Mouse (Mus musculus) cerebral cortex, adult 2 months (tissue): ENCODE measurements around the gene Prr22.

Experiments
- WGBS: fragments of 180-500 bp; shearing (Covaris S2); methylation state at CpG from one replicate; pipeline ENCODE4 v1.1.7; 2018; 5-methylcytosine and 5-hydroxymethylcytosine counted together

Gene Prr22

DNA sequence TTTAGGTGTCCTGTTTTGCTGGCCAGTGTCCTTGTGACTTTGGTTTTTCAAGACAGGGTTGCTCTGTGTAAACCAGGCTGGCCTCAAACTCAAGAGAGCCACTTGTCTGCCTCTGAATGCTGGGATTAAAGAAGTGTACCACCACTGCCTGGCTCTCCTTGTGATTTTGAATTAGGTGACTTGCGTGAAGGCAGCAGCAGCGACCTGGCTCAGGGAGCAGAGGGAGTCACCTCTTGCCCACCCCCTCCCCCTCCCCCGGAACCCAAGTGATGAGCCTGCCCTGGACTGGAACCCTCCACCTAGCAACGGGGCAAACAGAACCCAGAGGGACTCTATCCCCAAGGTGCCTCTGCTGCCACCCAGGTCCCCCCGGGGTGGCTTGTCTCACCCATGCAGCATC is at the start of gene Prr22:
Gene Prr22 (plus strand): TSS at position 301 of the 400 bp plus-strand sequence.
- WGBS = 94% methylated on average over 5 of the region's 5 CpGs

DNA sequence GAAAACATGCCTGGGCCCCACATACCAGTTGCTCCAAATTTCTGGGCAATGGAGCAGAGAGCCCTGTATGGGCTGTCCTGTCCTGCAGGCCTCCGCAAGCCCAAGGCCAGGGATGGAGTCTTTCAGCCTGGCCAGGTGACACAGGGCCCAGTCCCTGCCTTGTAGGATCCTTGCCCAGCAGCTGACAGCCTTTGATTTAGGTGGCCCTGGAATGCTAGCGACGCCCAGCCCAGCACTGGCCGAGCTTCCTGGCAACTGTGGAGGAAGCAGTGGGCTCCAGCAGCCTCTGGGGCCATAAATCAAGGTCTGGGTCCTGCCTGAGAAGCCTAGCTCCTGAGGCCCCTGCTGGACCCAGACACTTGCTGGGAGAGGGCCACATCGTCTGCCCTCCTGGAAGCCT is 47.6 kb upstream of the Prr22 start:
- WGBS = 88% methylated on average over 5 of the region's 5 CpGs

DNA sequence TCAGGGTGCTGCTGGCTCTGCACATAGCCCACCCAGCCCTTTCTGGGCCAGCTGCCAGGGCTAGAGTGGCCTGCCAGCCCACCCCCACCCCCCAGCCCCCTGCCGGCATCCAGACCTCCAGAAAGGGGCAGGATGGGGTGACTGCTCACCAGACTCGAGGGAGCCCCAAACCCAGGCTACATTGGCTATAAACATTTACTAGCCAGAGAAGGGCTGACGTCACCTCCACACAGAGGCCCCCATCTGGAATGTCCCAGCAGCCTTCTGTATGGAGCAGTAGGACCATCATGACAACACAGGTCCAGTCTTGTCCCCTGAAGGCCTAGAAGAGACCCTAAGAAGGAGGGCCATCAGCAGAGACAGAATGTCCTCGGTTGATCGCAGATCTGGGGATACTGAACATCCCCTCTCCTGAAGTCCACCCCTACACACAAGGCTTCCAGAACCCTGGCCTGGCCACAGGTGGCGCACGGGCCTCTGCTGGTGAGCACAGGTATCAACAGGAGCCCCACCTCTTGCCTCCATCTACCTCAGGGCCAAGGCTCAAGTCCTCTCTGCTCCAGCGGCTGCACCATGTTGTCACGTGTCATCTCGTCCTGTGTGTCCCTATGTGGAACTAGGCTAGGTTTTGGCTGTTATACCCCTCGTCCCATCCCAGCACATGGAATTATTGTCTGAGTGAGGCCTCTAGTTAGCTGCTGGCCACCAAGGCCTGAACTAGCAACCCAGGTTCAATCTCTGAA is 46.5 kb upstream of the Prr22 start:
- 79% methylated on average over 11 of the region's 11 CpGs for WGBS

DNA sequence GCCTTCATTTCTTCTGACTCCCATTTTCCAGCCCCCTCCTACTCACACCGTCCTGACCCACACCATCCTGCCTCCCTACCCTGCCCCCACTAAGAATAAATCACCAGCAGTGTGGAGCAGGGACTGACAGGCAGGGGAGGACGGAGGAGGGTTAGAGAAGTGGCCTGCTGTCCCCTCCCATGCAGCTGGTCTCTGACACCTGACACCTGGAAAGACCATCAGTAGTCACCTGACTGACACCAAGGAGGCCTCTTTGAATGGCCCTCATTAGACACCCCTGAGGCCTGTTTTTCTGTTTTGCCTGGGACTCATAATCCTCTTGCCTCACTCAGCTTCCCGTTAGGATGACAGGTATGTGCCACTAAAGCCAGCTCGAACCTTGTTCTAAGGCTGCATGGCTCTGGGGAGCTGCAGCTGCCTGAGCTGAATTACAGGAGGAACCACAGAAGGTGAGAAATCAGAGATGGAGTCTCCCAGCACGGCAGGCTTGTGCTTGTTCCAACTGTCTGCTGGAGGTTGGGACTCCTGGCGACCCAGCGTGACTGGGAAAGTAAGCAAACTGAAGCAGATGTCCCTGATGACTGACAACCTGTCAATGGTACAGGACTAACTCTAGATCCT is 42.9 kb upstream of the Prr22 start:
- WGBS = 48% methylated on average over 7 of the region's 7 CpGs

- WGBS = 34% methylated on average over 12 of the region's 12 CpGs
These were observed 42.4 kb upstream of the Prr22 start for GRCm38 (mm10) chr17:56727659-56728058.

- 17% methylated on average over 12 of the region's 12 CpGs for WGBS
These were observed 41.9 kb upstream of the Prr22 start for GRCm38 (mm10) chr17:56728117-56728516.

DNA sequence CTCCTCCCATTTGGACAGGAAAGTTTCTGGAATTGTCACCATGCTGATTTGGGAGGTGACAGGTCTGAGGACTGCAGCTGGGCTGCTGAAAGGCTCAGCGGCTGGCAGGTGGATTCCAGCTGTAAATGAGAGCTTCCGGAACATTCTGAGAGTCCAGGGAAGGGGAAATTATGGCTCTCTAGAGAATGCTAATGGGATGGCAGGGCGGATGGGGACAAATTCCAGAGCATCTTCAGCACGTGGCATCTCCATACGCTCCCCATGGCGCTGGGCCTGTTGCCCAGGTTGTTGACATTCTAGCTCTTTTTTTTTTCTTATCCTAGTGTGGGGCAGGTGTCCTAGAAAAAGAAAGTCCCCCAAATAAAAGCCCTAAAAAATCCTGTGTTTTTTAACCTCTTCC is 40.9 kb upstream of the Prr22 start:
- 37% methylated on average over 6 of the region's 6 CpGs for WGBS

- 27% methylated on average over 2 of the region's 2 CpGs for WGBS
These were observed 40.4 kb upstream of the Prr22 start for GRCm38 (mm10) chr17:56729656-56730055.

GRCm38 (mm10) chr17:56736534-56736933 is 33.5 kb upstream of the Prr22 start:
- 44% methylated on average over 8 of the region's 8 CpGs for WGBS

GRCm38 (mm10) chr17:56738221-56738620 is 31.8 kb upstream of the Prr22 start:
- 84% methylated on average over 10 of the region's 10 CpGs for WGBS

DNA sequence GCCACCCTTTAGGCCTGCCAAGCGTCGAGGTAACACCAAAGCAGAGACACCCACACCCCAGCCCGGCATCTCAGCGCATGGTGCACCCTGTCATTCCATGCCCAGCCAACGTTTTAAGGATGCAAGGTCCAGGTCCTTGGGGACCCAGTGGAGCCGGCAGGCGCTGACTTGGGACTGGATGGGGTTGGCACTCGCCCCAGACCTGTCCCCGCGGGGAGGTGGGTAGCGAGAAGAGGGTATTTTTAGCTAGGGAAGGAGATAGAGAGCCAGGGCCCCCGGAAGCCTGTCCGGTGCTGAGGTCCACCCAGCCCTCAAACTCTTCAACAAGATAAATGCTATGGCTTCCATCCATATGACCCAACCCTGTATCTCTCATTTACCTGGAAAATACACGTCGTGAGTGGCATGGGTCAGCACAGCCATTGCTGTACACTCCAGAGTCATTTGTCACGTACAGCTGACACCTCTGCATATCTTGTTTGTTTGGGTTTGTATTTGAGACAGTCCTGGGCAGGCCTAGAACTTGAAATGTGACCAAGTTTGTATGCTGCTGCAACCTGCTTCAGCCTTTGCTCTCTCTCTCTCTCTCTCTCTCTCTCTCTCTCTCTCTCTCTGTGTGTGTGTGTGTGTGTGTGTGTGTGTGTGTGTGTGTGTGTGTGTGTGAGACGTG is 29.8 kb upstream of the Prr22 start:
- 84% methylated on average over 17 of the region's 17 CpGs for WGBS

DNA sequence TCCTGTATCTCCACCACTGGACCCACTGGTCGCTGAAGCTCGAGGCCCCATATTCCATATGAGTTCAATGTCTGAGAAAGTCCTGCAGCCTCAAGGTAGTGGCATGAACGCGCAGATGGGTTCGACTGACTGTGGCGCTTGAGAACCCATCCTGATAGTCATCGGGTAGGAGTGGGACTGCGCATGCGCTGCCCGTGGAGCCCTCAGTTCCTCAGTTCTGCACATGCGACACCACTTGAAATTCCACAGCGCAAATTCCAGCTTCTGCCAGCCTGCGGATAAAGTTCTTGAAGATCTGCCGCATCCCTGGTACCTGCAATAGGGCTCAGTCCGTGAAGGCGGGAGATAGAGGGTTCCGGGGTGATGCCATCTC is 29.3 kb upstream of the Prr22 start:
- WGBS = 86% methylated on average over 17 of the region's 17 CpGs

DNA sequence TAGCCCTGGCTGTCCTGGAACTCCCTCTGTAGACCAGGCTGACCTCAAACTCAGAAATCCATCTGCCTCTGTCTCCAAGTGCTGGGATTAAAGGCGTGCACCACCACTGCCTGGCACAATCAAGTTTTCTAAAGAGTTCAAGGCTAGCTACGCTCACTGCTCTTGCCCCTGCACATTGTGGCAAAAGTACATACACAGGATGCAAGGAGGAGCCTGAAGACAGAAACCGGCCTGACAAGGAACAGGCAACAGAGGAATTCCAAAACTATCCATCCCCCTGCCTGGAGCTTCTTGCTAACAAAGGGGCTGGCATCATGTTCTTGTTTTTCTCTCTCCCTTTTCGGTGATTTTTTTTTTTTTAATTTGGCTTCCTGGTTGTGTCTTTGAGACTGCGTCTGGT is 25.9 kb upstream of the Prr22 start:
- WGBS = 59% methylated on average over 5 of the region's 5 CpGs

DNA sequence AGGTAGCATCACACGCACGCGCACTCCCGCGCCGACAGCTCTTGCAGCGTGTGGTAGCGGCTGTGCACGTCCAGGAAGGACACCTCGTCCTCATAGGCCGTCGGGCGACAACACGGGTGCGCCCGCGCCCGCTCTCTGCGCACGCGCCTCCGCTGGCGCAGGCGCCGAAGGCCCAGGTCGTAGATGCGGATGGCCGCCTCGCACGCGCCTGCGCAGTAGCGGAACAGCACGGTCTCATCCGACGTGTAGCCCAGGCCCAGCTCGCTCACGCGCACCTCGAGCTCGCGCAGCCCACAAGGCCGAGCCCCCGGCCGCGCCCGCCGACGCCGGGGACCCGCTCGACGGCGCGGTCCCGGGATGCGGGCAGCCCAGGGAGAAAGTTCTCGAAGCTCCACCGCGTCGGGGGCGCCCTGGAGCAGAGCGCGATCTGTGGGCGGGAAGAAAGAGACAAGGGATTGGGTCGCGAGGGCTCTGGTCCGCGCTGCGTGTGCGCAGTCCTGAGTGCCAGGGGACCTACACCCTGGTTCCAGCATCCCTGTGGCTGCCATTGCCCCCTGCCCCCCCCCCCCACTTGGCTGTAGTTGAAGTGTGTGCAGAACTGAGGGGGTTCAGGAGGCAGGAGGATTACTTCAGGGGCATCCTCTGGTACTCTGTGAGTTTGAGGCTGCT is 18.5 kb upstream of the Prr22 start:
- WGBS = 26% methylated on average over 71 of the region's 71 CpGs

GRCm38 (mm10) chr17:56753452-56753851 is 16.6 kb upstream of the Prr22 start:
- 18% methylated on average over 15 of the region's 15 CpGs for WGBS

DNA sequence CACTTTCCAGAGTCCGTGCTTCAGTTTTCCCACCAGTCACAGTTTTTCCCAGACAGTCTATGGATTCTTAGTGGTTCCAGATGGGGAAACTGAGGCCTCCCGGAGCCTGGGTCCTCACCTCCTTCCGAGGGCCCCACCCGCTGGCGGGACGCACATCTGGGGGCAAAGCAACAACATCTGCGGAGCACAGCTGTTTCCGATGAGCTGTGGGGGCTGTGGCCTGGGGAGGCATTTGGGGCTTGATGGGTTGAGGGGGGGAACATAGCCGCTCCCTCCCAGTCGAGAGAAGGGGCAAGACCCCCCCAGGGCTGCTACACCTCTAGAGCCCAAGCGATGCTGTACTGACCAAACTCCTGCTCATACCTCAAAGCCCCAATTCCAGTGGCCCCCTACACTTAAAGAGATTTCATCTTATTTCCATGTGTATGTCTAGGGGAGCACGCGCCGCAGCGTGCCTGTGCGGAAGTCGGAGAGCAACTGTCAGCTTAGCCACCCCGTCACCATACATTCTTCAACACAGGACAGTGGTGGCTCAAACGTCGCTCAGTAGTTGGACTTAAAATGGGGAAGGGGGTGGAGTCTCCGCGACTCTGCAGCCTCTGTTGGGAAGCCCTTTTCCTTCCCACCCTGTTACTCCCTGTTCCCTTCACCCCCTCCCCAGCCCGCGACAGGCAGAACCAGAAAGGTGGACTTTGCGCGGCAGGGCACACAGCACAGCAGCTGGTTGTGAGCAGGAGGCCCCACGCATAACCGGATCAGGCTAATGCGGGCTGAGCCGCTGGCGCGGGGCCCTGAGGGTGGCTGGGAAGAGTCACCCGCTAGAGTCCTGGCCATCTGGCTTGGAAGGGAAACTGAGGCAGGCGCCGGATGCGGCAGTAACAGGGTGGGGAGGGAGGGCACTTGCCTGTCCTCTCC is 15.5 kb upstream of the Prr22 start:
- WGBS = 16% methylated on average over 36 of the region's 36 CpGs

- WGBS = 1% methylated on average over 51 of the region's 51 CpGs
These were observed 13.2 kb upstream of the Prr22 start for GRCm38 (mm10) chr17:56756703-56757399.

GRCm38 (mm10) chr17:56757416-56758123 is 12.5 kb upstream of the Prr22 start, which contains the start of gene Nrtn:
Gene Nrtn (minus strand): TSS chr17:56757530.
- under 1% methylated on average over 48 of the region's 48 CpGs for WGBS

DNA sequence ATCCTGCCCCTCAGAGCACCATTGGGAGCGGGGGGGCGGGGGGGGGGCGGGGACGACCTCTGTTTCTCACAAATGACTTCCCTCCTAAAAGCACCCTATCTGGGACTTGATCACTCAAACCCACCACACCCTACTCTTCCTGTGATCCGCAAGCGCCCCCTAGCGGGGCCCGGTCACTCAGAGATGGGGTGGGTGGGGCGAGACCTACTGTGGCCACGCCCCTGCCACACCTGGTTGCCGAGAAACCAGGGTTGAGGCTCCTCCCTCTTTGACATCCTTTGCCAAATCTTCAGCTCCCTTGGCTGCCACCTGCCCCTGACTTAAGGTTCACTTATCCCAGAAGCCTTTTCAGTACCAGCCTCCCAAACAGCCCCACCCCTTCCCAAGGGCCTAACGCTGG is 11.9 kb upstream of the Prr22 start:
- whole genome bisulfite sequencing = 7% methylated on average over 12 of the region's 12 CpGs

DNA sequence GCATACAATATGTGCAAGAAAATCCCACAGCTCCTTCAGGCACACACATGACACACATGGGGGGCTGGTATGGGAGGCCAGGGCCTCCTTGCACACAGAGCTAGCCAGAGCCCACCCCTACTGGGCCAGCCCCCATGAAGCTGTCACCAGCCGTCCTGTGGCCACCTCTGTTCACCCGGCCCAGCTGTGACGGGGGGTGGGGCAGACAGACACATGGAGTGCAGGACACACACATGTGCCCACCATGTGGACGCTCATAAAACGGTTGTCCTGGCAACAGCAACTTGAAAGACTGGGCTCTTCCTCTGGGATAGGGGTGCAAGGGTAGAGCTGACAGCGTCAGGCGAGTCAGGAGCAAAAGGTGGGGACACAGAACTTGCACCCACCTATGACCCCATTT is 10.8 kb upstream of the Prr22 start:
- 60% methylated on average over 7 of the region's 7 CpGs for WGBS
